Mouse (Mus musculus): ENCODE results near the gene Piezo1. TPM values are rescaled to one million over a fixed set of nuclear protein-coding genes. Genes with fewer than 3 reads are reported as not detected.
A peak's percentile ranks its signal among the peaks of the same experiment; 100 is the strongest.

Piezo1 gene
- polyA plus RNA-seq, 1 experiment from 2014 or later, result 14.3 TPM

- H3K9ac ChIP-seq, result no peak overlapping the region
- H3K27ac ChIP-seq (replicated peaks), result no peak overlapping the region
- no peak for ATAC-seq (ENCODE audit: insufficient number of reproducible peaks, low FRiP score, low TSS enrichment, low read depth)
- no peaks in the 10 kb centered on the region for H3K9me3 ChIP-seq (replicated peaks)
- H3K4me1 ChIP-seq, result peaks cover 31% of the 10 kb centered on the region
- no peak overlapping the region for H3K4me3 ChIP-seq (replicated peaks)
- peaks cover 51% of the 10 kb centered on the region for H3K36me3 ChIP-seq
- H3K27me3 ChIP-seq, result no peaks in the 10 kb centered on the region
- H3K4me2 ChIP-seq (replicated peaks), result no peak overlapping the region
- WGBS, result 92% methylated on average over 16 of the region's 16 CpGs
Measured at GRCm38 (mm10) chr8:122569996-122570395, 18.9 kb upstream of the Piezo1 start.

GRCm38 (mm10) chr8:122569329-122569728 is 18.2 kb upstream of the Piezo1 start:
- Histone ChIP-seq H3K4me2 (replicated peaks) (peak overlapping the region; percentile 75), H3K9ac (peak overlapping the region; percentile 28), H3K27ac (replicated peaks) (0 out of 2 replicates have a peak overlapping the region, but pooled peaks have one; percentile 7), H3K4me3 (replicated peaks) (peak overlapping the region; percentile 88), H3K4me1 (peaks cover 24% of the 10 kb centered on the region), H3K9me3 (replicated peaks) (no peaks in the 10 kb centered on the region), H3K36me3 (peaks cover 48% of the 10 kb centered on the region), H3K27me3 (no peaks in the 10 kb centered on the region)
- 58% methylated on average over 9 of the region's 9 CpGs for WGBS
- ATAC-seq (ENCODE audit: insufficient number of reproducible peaks, low FRiP score, low TSS enrichment, low read depth), result no peak

- peak overlapping the region; percentile 88 for H3K4me3 ChIP-seq (replicated peaks)
- 0 out of 2 replicates have a peak overlapping the region, but pooled peaks have one; percentile 7 for H3K27ac ChIP-seq (replicated peaks)
- WGBS, result 12% methylated on average over 10 of the region's 10 CpGs
- no peaks in the 10 kb centered on the region for H3K9me3 ChIP-seq (replicated peaks)
- peaks cover 44% of the 10 kb centered on the region for H3K36me3 ChIP-seq
- peaks cover 24% of the 10 kb centered on the region for H3K4me1 ChIP-seq
- peak overlapping the region; percentile 28 for H3K9ac ChIP-seq
- no peaks in the 10 kb centered on the region for H3K27me3 ChIP-seq
- peak overlapping the region; percentile 75 for H3K4me2 ChIP-seq (replicated peaks)
- no peak for ATAC-seq (ENCODE audit: insufficient number of reproducible peaks, low FRiP score, low TSS enrichment, low read depth)
Measured at GRCm38 (mm10) chr8:122568881-122569309, 17.8 kb upstream of the Piezo1 start.

GRCm38 (mm10) chr8:122568109-122568504 is 17.0 kb upstream of the Piezo1 start:
- Histone ChIP-seq H3K36me3 (peaks cover 39% of the 10 kb centered on the region), H3K9me3 (replicated peaks) (no peaks in the 10 kb centered on the region), H3K4me1 (peaks cover 24% of the 10 kb centered on the region), H3K9ac (peak overlapping the region; percentile 85), H3K4me3 (replicated peaks) (peak overlapping the region; percentile 88), H3K27me3 (no peaks in the 10 kb centered on the region), H3K27ac (replicated peaks) (peak overlapping the region; percentile 96), H3K4me2 (replicated peaks) (peak overlapping the region; percentile 75)
- under 1% methylated on average over 34 of the region's 34 CpGs for WGBS
- peak; percentile 7; the same call in 1 of the 2 replicates for ATAC-seq (ENCODE audit: insufficient number of reproducible peaks, low FRiP score, low TSS enrichment, low read depth)

- peak within 1 kb of the TSS; percentile 88 for H3K4me3 ChIP-seq (replicated peaks)
- no peaks in the 10 kb centered on the region for H3K9me3 ChIP-seq (replicated peaks)
- ATAC-seq (ENCODE audit: insufficient number of reproducible peaks, low FRiP score, low TSS enrichment, low read depth), result peak; percentile 96
- WGBS, result under 1% methylated on average over 62 of the region's 62 CpGs
- H3K27ac ChIP-seq (replicated peaks), result peak within 1 kb of the TSS; percentile 96
- peaks cover 24% of the 10 kb centered on the region for H3K4me1 ChIP-seq
- peaks cover 33% of the 10 kb centered on the region for H3K36me3 ChIP-seq
- H3K27me3 ChIP-seq, result no peaks in the 10 kb centered on the region
- peak within 1 kb of the TSS; percentile 85 for H3K9ac ChIP-seq
- H3K4me2 ChIP-seq (replicated peaks), result peak within 1 kb of the TSS; percentile 75
Measured at GRCm38 (mm10) chr8:122567361-122568108, 16.4 kb upstream of the Piezo1 start, which contains the start of gene Cdt1. TSS of gene Cdt1 (plus strand) at chr8:122568015.

- peak overlapping the region; percentile 88 for H3K4me3 ChIP-seq (replicated peaks)
- H3K27ac ChIP-seq (replicated peaks), result peak overlapping the region; percentile 96
- peaks cover 25% of the 10 kb centered on the region for H3K36me3 ChIP-seq
- H3K4me2 ChIP-seq (replicated peaks), result peak overlapping the region; percentile 75
- WGBS, result 22% methylated on average over 6 of the region's 6 CpGs
- peaks cover 24% of the 10 kb centered on the region for H3K4me1 ChIP-seq
- H3K9ac ChIP-seq, result 0 out of 2 replicates have a peak overlapping the region, but pooled peaks have one; percentile 85
- no peaks in the 10 kb centered on the region for H3K9me3 ChIP-seq (replicated peaks)
- no peaks in the 10 kb centered on the region for H3K27me3 ChIP-seq
- no peak for ATAC-seq (ENCODE audit: insufficient number of reproducible peaks, low FRiP score, low TSS enrichment, low read depth)
Measured at GRCm38 (mm10) chr8:122566766-122567165, 15.6 kb upstream of the Piezo1 start.

- Histone ChIP-seq H3K9me3 (replicated peaks) (no peaks in the 10 kb centered on the region), H3K4me3 (replicated peaks) (no peak overlapping the region), H3K4me1 (peaks cover 22% of the 10 kb centered on the region), H3K9ac (no peak overlapping the region), H3K27me3 (no peaks in the 10 kb centered on the region), H3K27ac (replicated peaks) (0 out of 2 replicates have a peak overlapping the region, but pooled peaks have one; percentile 17), H3K4me2 (replicated peaks) (no peak overlapping the region), H3K36me3 (peaks cover 4% of the 10 kb centered on the region)
- ATAC-seq (ENCODE audit: insufficient number of reproducible peaks, low FRiP score, low TSS enrichment, low read depth), result no peak
- 76% methylated on average over 25 of the region's 25 CpGs for WGBS
Measured at GRCm38 (mm10) chr8:122564363-122565352, 13.5 kb upstream of the Piezo1 start.

GRCm38 (mm10) chr8:122561199-122561598 is 10.1 kb upstream of the Piezo1 start:
- peaks cover 23% of the 10 kb centered on the region for H3K4me1 ChIP-seq
- no peak overlapping the region for H3K4me2 ChIP-seq (replicated peaks)
- 76% methylated on average over 5 of the region's 5 CpGs for WGBS
- no peak for ATAC-seq (ENCODE audit: insufficient number of reproducible peaks, low FRiP score, low TSS enrichment, low read depth)
- no peaks in the 10 kb centered on the region for H3K36me3 ChIP-seq
- H3K9ac ChIP-seq, result no peak overlapping the region
- no peak overlapping the region for H3K4me3 ChIP-seq (replicated peaks)
- no peaks in the 10 kb centered on the region for H3K9me3 ChIP-seq (replicated peaks)
- H3K27ac ChIP-seq (replicated peaks), result no peak overlapping the region
- H3K27me3 ChIP-seq, result no peaks in the 10 kb centered on the region

GRCm38 (mm10) chr8:122558671-122559349 is 7.7 kb upstream of the Piezo1 start:
- Histone ChIP-seq H3K27ac (replicated peaks) (no peak overlapping the region), H3K4me3 (replicated peaks) (no peak overlapping the region), H3K9ac (no peak overlapping the region), H3K36me3 (no peaks in the 10 kb centered on the region), H3K27me3 (no peaks in the 10 kb centered on the region), H3K4me2 (replicated peaks) (no peak overlapping the region), H3K9me3 (replicated peaks) (no peaks in the 10 kb centered on the region), H3K4me1 (peaks cover 36% of the 10 kb centered on the region)
- no peak for ATAC-seq (ENCODE audit: insufficient number of reproducible peaks, low FRiP score, low TSS enrichment, low read depth)
- WGBS, result 15% methylated on average over 12 of the region's 12 CpGs

GRCm38 (mm10) chr8:122557248-122558038 is 6.3 kb upstream of the Piezo1 start:
- WGBS, result 41% methylated on average over 10 of the region's 10 CpGs
- no peaks in the 10 kb centered on the region for H3K36me3 ChIP-seq
- H3K4me1 ChIP-seq, result peaks cover 36% of the 10 kb centered on the region
- no peak overlapping the region for H3K9ac ChIP-seq
- no peaks in the 10 kb centered on the region for H3K27me3 ChIP-seq
- no peak for ATAC-seq (ENCODE audit: insufficient number of reproducible peaks, low FRiP score, low TSS enrichment, low read depth)
- H3K4me3 ChIP-seq (replicated peaks), result no peak overlapping the region
- no peaks in the 10 kb centered on the region for H3K9me3 ChIP-seq (replicated peaks)
- H3K4me2 ChIP-seq (replicated peaks), result no peak overlapping the region
- H3K27ac ChIP-seq (replicated peaks), result peak overlapping the region; percentile 86; the same call in 1 of the 2 replicates
